Mouse (Mus musculus) MEL (cell line): ENCODE measurements around the gene Nsg1. TPM values are rescaled to one million over a fixed set of nuclear protein-coding genes. Genes with fewer than 3 reads are reported as not detected.

Experiments
- DNase-seq: peaks from one replicate; pipeline ENCODE4 v3.0.0; 2011; ENCODE audit warnings: low read depth, low spot score
- H3K27ac ChIP-seq: 2 replicates; pipeline ENCODE4 v1.5.1; 2012; ENCODE audit warnings: low read depth, mild to moderate bottlenecking, control low read depth, low read length, moderate library complexity; ENCODE audit not compliant: control insufficient read depth
- H3K27me3 ChIP-seq, 2 experiments: fragments of 150-350 bp in 1 of 2; sonication (generic) in 1 of 2; 2 replicates each; pipeline ENCODE4 v1.6.1; 2012; ENCODE audit warnings: low read length in 2 of 2, mild to moderate bottlenecking in 2 of 2, improper control_type of control experiment in 1 of 2, moderate library complexity in 1 of 2; ENCODE audit not compliant: insufficient read depth in 2 of 2, control insufficient read depth in 1 of 2
- H3K36me3 ChIP-seq, 2 experiments: 2 replicates each; pipeline ENCODE4 v1.6.1; 2012 to 2014; ENCODE audit warnings: low read length in 2 of 2, improper control_type of control experiment in 1 of 2, inconsistent platforms in 1 of 2, mild to moderate bottlenecking in 1 of 2; ENCODE audit not compliant: insufficient read depth in 2 of 2, control insufficient read depth in 1 of 2
- H3K4me1 ChIP-seq, 2 experiments: fragments of 150-350 bp in 1 of 2; sonication (generic) in 1 of 2; 2 replicates each; pipeline ENCODE4 v1.6.1; 2012; ENCODE audit warnings: low read length in 2 of 2, improper control_type of control experiment in 1 of 2, mild to moderate bottlenecking in 1 of 2; ENCODE audit not compliant: insufficient read depth in 2 of 2, control insufficient read depth in 1 of 2
- H3K4me3 ChIP-seq, 2 experiments: fragments of 150-350 bp in 1 of 2; sonication (generic) in 1 of 2; 2 replicates each; pipeline ENCODE4 v1.5.1; 2012; ENCODE audit warnings: low read depth in 2 of 2, low read length in 2 of 2, mild to moderate bottlenecking in 2 of 2, moderate library complexity in 2 of 2, control low read depth in 1 of 2, improper control_type of control experiment in 1 of 2; ENCODE audit not compliant: control insufficient read depth in 1 of 2, insufficient read depth in 1 of 2
- H3K79me2 ChIP-seq: 2 replicates; pipeline ENCODE4 v1.6.1; 2012; ENCODE audit warnings: mild to moderate bottlenecking, low read length, moderate library complexity; ENCODE audit not compliant: control insufficient read depth, poor library complexity, insufficient read depth
- H3K9ac ChIP-seq: 2 replicates; pipeline ENCODE4 v1.6.1; 2012; ENCODE audit warnings: low read depth, mild to moderate bottlenecking, control low read depth, low read length, moderate library complexity; ENCODE audit not compliant: control insufficient read depth, poor library complexity, severe bottlenecking
- H3K9me3 ChIP-seq: fragments of 150-350 bp; sonication (generic); replicated peaks from 2 replicates; pipeline ENCODE4 v1.6.1; 2012; ENCODE audit warnings: mild to moderate bottlenecking, low read length, improper control_type of control experiment, moderate library complexity; ENCODE audit not compliant: insufficient read depth
- BHLHE40 ChIP-seq: IDR thresholded peaks from 2 replicates; pipeline ENCODE4 v1.6.1; 2012; ENCODE audit warnings: low read depth, mild to moderate bottlenecking, inconsistent platforms, low read length, improper control_type of control experiment, borderline replicate concordance
- CHD1 ChIP-seq: IDR thresholded peaks from 2 replicates; pipeline ENCODE4 v1.6.1; 2012; ENCODE audit warnings: low read depth, mild to moderate bottlenecking, inconsistent platforms, low read length, improper control_type of control experiment
- CHD2 ChIP-seq: IDR thresholded peaks from 2 replicates; pipeline ENCODE4 v1.6.1; 2011; ENCODE audit warnings: low read length, improper control_type of control experiment
- CTCF ChIP-seq, 3 experiments: IDR thresholded peaks in 2 of 3; conservative IDR thresholded peaks in 1 of 3; 2 replicates each; pipeline ENCODE4 v1.5.1; 2011 to 2012; ENCODE audit warnings: low read length in 3 of 3, low read depth in 2 of 3, mild to moderate bottlenecking in 2 of 3, improper control_type of control experiment in 1 of 3, inconsistent platforms in 1 of 3, mixed read lengths in 1 of 3, moderate library complexity in 1 of 3; ENCODE audit not compliant: control insufficient read depth in 1 of 3, insufficient read depth in 1 of 3, poor library complexity in 1 of 3, severe bottlenecking in 1 of 3
- E2F4 ChIP-seq: IDR thresholded peaks from 2 replicates; pipeline ENCODE4 v1.6.1; 2011; ENCODE audit warnings: low read depth, low read length, improper control_type of control experiment, borderline replicate concordance
- ELF1 ChIP-seq: IDR thresholded peaks from 2 replicates; pipeline ENCODE4 v1.6.1; 2014; ENCODE audit warnings: low read depth, mild to moderate bottlenecking, inconsistent platforms, low read length, improper control_type of control experiment, moderate library complexity
- EP300 ChIP-seq, 2 experiments: IDR thresholded peaks; 2 replicates each; pipeline ENCODE4 v1.6.1; 2011; ENCODE audit warnings: improper control_type of control experiment in 2 of 2, low read length in 2 of 2, low read depth in 1 of 2, mild to moderate bottlenecking in 1 of 2
- ETS1 ChIP-seq: IDR thresholded peaks from 2 replicates; pipeline ENCODE4 v1.6.1; 2012; ENCODE audit warnings: low read depth, mild to moderate bottlenecking, inconsistent platforms, low read length, improper control_type of control experiment, moderate library complexity
- GABPA ChIP-seq: IDR thresholded peaks from 2 replicates; pipeline ENCODE4 v1.6.1; 2012; ENCODE audit warnings: low read depth, mild to moderate bottlenecking, inconsistent platforms, low read length, improper control_type of control experiment, moderate library complexity
- GATA1 ChIP-seq: IDR thresholded peaks from 2 replicates; pipeline ENCODE4 v1.6.1; 2011; ENCODE audit warnings: low read depth, low read length, improper control_type of control experiment
- JUND ChIP-seq: IDR thresholded peaks from 2 replicates; pipeline ENCODE4 v1.6.1; 2011; ENCODE audit warnings: low read depth, mild to moderate bottlenecking, improper control_type of control experiment, low read length
- KAT2A ChIP-seq: conservative IDR thresholded peaks from 2 replicates; pipeline ENCODE4 v1.6.1; 2012; ENCODE audit warnings: low read depth, low read length, improper control_type of control experiment, inconsistent platforms
- MAFK ChIP-seq: IDR thresholded peaks from 2 replicates; pipeline ENCODE4 v1.6.1; 2011; ENCODE audit warnings: low read depth, mild to moderate bottlenecking, low read length, improper control_type of control experiment, borderline replicate concordance
- MAX ChIP-seq: IDR thresholded peaks from 2 replicates; pipeline ENCODE4 v1.6.1; 2011; ENCODE audit warnings: low read length, improper control_type of control experiment
- MAZ ChIP-seq: IDR thresholded peaks from 2 replicates; pipeline ENCODE4 v1.6.1; 2012; ENCODE audit warnings: low read depth, mild to moderate bottlenecking, inconsistent platforms, low read length, improper control_type of control experiment
- MEF2A ChIP-seq: IDR thresholded peaks from 2 replicates; pipeline ENCODE4 v1.6.1; 2014; ENCODE audit warnings: low read depth, mild to moderate bottlenecking, inconsistent platforms, low read length, improper control_type of control experiment; ENCODE audit not compliant: poor library complexity, insufficient replicate concordance, severe bottlenecking; ENCODE audit errors: extremely low read depth
- MXI1 ChIP-seq: IDR thresholded peaks from 2 replicates; pipeline ENCODE4 v1.6.1; 2011; ENCODE audit warnings: mild to moderate bottlenecking, low read depth, low read length, improper control_type of control experiment
- MYB ChIP-seq: IDR thresholded peaks from 2 replicates; pipeline ENCODE4 v1.6.1; 2011; ENCODE audit warnings: mild to moderate bottlenecking, low read depth, low read length, improper control_type of control experiment
- MYC ChIP-seq: IDR thresholded peaks from 2 replicates; pipeline ENCODE4 v1.6.1; 2011; ENCODE audit warnings: low read depth, mild to moderate bottlenecking, low read length, improper control_type of control experiment, moderate library complexity
- NELFE ChIP-seq: IDR thresholded peaks from 2 replicates; pipeline ENCODE4 v1.6.1; 2011; ENCODE audit warnings: low read depth, low read length, improper control_type of control experiment
- POLR2A ChIP-seq, 2 experiments: IDR thresholded peaks; 2 replicates each; pipeline ENCODE4 v1.6.1; 2011 to 2012; ENCODE audit warnings: low read length in 2 of 2, mild to moderate bottlenecking in 2 of 2, control low read depth in 1 of 2, improper control_type of control experiment in 1 of 2, low read depth in 1 of 2, moderate library complexity in 1 of 2; ENCODE audit not compliant: control insufficient read depth in 1 of 2, insufficient read depth in 1 of 2, poor library complexity in 1 of 2
- POLR2AphosphoS2 ChIP-seq: IDR thresholded peaks from 2 replicates; pipeline ENCODE4 v1.6.1; 2011; ENCODE audit warnings: low read length, improper control_type of control experiment
- RAD21 ChIP-seq: IDR thresholded peaks from 2 replicates; pipeline ENCODE4 v1.6.1; 2011; ENCODE audit warnings: mild to moderate bottlenecking, low read depth, low read length, improper control_type of control experiment
- RCOR1 ChIP-seq: IDR thresholded peaks from 2 replicates; pipeline ENCODE4 v1.6.1; 2012; ENCODE audit warnings: low read depth, mild to moderate bottlenecking, inconsistent platforms, low read length, improper control_type of control experiment
- SIN3A ChIP-seq: IDR thresholded peaks from 2 replicates; pipeline ENCODE4 v1.6.1; 2012; ENCODE audit warnings: low read length, improper control_type of control experiment, inconsistent platforms
- SMC3 ChIP-seq: IDR thresholded peaks from 2 replicates; pipeline ENCODE4 v1.6.1; 2011; ENCODE audit warnings: low read depth, low read length, improper control_type of control experiment
- TAL1 ChIP-seq: IDR thresholded peaks from 2 replicates; pipeline ENCODE4 v1.6.1; 2012; ENCODE audit warnings: mild to moderate bottlenecking, inconsistent platforms, low read length, moderate library complexity, mixed read lengths
- TBP ChIP-seq: IDR thresholded peaks from 2 replicates; pipeline ENCODE4 v1.8.0; 2011; ENCODE audit warnings: low read depth, low read length, improper control_type of control experiment
- UBTF ChIP-seq: IDR thresholded peaks from 2 replicates; pipeline ENCODE4 v1.6.1; 2012; ENCODE audit warnings: low read depth, mild to moderate bottlenecking, inconsistent platforms, low read length, improper control_type of control experiment, moderate library complexity, borderline replicate concordance; ENCODE audit not compliant: insufficient read depth
- USF1 ChIP-seq: IDR thresholded peaks from 2 replicates; pipeline ENCODE4 v1.6.1; 2014; ENCODE audit warnings: low read depth, mild to moderate bottlenecking, inconsistent platforms, low read length, improper control_type of control experiment, moderate library complexity
- ZC3H11A ChIP-seq: IDR thresholded peaks from 2 replicates; pipeline ENCODE4 v1.6.1; 2012; ENCODE audit warnings: low read depth, mild to moderate bottlenecking, inconsistent platforms, low read length, improper control_type of control experiment
- ZKSCAN1 ChIP-seq: IDR thresholded peaks from 2 replicates; pipeline ENCODE4 v1.6.1; 2012; ENCODE audit warnings: low read depth, mild to moderate bottlenecking, inconsistent platforms, low read length, improper control_type of control experiment, moderate library complexity
- ZMIZ1 ChIP-seq: IDR thresholded peaks from 2 replicates; pipeline ENCODE4 v1.6.1; 2012; ENCODE audit warnings: low read depth, mild to moderate bottlenecking, inconsistent platforms, low read length, improper control_type of control experiment, moderate library complexity
- ZNF384 ChIP-seq: IDR thresholded peaks from 2 replicates; pipeline ENCODE4 v1.6.1; 2012; ENCODE audit warnings: low read depth, mild to moderate bottlenecking, inconsistent platforms, low read length, improper control_type of control experiment
- polyA plus RNA-seq, 2 experiments: library from polyadenylated mRNA; stranded (reverse) in 1 of 2; unstranded in 1 of 2; fragments of >175 nt in 1 of 2; fragments of >200 nt in 1 of 2; gene quantifications; 2 replicates each; pipeline versions ENCODE4 v1.2.1 to v1.2.4; 2012; ENCODE audit warnings: low replicate concordance in 2 of 2, low read depth in 1 of 2; ENCODE audit not compliant: insufficient read length in 2 of 2, insufficient read depth in 1 of 2, missing spikeins in 1 of 2
- total RNA-seq: library from RNA; depleted of rRNA; stranded (reverse); fragments of 300-350 nt; gene quantifications from 2 replicates; pipeline ENCODE4 v1.2.3, GENCODE M21; 2012

The Nsg1 gene
- total and polyA plus RNA-seq, 3 experiments, result 0.12 to 0.18 TPM; not detected in 1

GRCm38 (mm10) chr5:38197482-38197823, 37.7 kb upstream of the Nsg1 start:
- no peaks in the 10 kb centered on the region for H3K79me2 ChIP-seq
- H3K4me1 ChIP-seq, result no peaks in the 10 kb centered on the region
- H3K4me3 ChIP-seq, result no peak overlapping the region
- no peaks in the 10 kb centered on the region for H3K36me3 ChIP-seq
- TF ChIP-seq MYB (no peak), BHLHE40 (no peak), RCOR1 (no peak), MAX (no peak), MAZ (no peak), KAT2A (no peak), RAD21 (peak; percentile 93), CHD1 (no peak), E2F4 (no peak), ZC3H11A (peak; percentile 70), CHD2 (no peak), ZMIZ1 (no peak), MAFK (no peak), TBP (no peak), EP300 (IDR thresholded peaks at IDR 0.05; ENCODE audit: low read depth in 1 of 2, low read length in 2 of 2) (no peak), UBTF (no peak), GATA1 (no peak), ZNF384 (no peak), MYC (no peak), CTCF (IDR thresholded peaks at IDR 0.05 in 2 of 3, conservative IDR thresholded peaks at IDR 0.05 in 1 of 3; ENCODE audit: control insufficient read depth in 1 of 3, insufficient read depth in 1 of 3, low read depth in 2 of 3, low read length in 3 of 3, poor library complexity in 1 of 3, severe bottlenecking in 1 of 3) (peak; percentile 92 to 96 (median 95)), POLR2A (IDR thresholded peaks at IDR 0.05; ENCODE audit: control insufficient read depth in 1 of 2, insufficient read depth in 1 of 2, low read depth in 1 of 2, low read length in 2 of 2, poor library complexity in 1 of 2) (no peak), SIN3A (no peak), GABPA (no peak), USF1 (no peak), ELF1 (no peak), POLR2AphosphoS2 (no peak), MXI1 (no peak), ETS1 (no peak), JUND (no peak), TAL1 (no peak), ZKSCAN1 (no peak), NELFE (no peak), MEF2A (no peak), SMC3 (peak; percentile 84)
- no peaks in the 10 kb centered on the region for H3K9me3 ChIP-seq
- H3K27me3 ChIP-seq, result no peaks in the 10 kb centered on the region
- DNase-seq, result peak; percentile 87
- no peak overlapping the region for H3K27ac ChIP-seq
- no peak overlapping the region for H3K9ac ChIP-seq
